Mouse (Mus musculus) spleen, postnatal 4 days (tissue): ENCODE data around the gene Pde4c.
A peak's percentile ranks its signal among the peaks of the same experiment; 100 is the strongest.

Experiments used
- DNase-seq, 2 experiments: peaks; one replicate each; pipeline ENCODE4 v3.0.0; 2022; ENCODE audit warnings: low spot score in 2 of 2

Pde4c gene

DNA sequence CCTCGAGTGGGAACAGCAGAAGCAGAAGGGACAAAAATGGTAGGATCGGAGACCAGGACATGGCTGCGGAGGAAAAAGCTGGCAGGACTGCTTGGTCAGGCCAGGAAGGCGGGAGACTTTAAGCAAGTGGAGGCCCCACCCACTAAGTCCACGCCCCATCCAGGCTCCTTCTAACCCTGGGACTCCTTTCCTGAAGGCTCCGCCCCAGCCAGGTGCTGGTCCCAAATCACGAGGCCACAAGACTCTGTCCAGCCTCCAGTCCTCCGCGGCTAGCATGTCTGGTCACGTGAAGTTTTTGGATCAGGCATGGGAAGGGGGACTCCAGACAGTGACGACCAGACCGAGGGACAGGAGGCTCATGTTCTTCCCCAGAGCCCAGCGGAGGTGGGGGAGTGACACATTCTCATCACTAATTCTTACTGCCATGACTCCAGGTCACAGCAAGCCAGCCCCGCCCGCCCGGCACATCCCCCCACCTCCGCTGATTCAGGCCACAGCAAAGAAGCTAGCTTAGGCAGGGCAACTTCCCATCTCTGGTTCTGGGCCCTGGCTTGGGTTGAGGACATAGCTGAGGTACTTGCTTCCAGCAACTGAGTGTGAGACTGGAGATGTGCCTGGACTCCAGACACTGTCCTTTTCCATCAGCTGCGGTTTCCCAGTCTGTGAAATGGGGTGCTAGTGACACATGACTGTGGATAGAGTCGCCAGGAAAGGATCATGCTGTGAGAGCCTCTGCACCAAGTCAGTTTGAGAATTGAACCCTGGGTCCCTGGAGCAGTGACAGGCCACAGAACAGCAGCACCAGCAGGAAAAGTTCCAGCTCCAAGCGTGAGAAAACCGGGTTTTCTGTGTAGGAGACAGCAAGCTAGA, 43.3 kb downstream of the Pde4c start:
- DNase-seq, result peak; percentile 78 to 84

DNA sequence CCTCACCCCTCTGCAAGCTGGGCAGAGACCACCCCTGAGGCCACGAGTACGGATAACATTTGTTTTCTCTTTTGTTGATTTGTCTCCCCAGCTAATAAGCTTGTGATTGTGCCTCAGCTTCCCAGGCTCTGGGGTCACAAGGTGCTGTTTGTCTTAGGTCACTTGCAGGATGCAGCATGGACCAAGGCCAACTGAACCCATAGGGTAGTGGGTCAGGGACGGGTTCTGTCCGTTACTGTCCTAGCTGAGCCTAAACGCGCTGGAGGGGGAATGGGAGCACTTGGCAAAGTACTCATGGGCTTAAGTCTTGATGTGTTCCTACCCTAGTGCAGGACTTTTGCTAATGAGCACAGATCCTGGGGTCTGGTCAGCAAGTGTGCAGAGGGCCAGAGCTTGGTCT, 44.0 kb downstream of the Pde4c start:
- no peak for DNase-seq

DNA sequence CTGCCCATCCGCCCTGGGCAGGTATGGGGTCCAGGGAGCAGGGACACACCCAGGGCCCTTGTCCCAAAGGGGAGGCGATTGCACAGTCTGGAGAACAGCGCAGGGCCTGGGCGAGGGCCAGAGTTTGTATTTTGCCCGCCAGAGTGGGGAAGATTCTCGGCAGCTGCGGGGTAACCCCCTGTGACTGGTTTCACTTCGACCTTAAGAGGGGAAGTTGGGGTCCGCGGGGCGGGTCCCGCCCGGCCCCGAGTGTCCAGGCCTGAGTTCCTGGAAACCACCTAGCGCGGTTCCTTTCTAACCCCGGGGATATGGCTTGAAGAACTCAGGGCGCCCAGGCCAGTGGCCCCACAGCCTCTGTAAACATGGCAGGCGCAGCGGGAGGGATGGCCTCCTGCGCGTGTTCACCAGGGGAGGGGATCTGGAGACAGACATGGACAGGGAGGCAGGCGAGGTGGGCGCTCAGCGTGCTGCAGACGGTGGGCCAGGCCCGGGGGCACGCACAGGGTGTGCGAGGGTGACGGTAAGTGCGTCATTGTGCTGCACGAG, 44.8 kb downstream of the Pde4c start:
- peak in 1 of 2 experiments; percentile 71 for DNase-seq

DNA sequence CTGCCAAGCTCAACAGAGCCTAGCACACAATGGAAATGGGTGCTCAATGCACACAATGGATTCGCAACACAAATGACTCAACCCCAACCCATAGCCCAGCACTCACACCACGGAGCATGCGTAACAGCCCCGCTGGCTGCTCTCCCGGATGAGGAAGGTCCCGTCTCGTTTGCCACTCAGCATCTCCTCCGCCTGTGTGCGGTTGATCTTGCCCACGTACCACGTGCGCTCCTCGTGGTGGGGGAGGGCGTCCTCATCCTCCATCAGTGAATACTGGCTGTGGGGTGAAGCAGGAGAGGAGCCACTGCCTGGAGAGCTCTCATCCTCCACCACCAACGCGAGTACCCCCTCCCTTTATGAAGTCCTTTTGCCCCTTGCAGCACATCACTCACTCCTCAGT, 45.4 kb downstream of the Pde4c start:
- no peak for DNase-seq

DNA sequence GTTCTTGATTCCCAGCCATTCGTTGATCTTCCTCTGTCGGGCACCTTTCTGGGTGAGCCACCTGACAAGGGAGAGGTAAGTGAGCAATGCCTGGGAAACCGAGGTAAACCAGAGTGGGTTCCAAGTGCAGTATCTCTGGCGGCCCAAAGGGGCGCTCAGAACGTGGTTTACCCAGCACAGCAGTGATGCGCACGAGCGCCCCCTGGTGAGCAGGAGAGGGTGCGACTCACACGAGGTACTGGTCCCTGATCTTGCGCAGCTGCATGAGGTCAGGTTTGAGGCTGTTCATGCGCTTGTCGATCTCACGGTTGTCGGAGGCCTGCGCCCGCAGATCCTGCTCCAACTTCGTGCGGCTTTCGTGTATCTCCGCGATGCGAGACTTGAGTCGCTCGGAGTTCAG, 45.8 kb downstream of the Pde4c start:
- peak; percentile 98 to 100 for DNase-seq

DNA sequence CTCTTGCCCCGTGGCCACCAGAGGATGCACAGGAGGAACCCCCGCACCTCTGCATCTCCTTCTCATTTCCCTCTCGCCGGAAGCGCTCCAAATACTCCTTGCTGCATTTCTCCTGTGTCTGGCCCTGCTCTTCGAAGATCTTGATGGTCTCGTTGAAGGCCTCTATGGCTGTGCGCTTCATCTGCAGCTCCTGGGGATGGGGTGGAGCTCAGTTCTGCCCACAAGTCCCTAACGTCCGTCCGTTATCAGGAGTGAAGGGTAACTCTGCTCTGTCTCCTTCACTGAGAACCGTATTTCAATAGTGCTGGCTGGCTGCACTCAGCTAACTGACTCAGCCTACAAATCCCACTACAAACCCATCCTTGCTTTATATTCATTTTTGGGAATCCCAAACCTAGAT, 46.3 kb downstream of the Pde4c start:
- DNase-seq, result no peak

DNA sequence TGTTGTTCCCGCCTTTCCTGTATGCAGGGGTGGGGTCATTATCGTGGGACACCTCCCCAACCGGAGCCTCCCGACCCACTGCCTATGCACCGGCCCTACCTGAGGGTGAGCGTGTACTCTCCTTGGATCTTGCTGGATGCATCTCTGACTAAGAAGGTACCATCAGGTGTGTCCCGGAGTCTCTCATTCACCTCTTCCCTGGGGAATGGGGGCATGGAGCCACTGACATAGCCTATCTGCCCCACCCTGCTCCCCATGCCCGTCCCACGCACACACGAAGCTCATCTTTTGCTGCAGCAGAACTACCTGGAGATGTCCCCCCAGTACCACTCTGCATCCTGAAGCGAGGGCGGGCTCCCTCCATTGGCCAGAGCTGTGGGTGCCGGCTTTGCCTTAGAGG, 47.2 kb downstream of the Pde4c start:
- no peak for DNase-seq

DNA sequence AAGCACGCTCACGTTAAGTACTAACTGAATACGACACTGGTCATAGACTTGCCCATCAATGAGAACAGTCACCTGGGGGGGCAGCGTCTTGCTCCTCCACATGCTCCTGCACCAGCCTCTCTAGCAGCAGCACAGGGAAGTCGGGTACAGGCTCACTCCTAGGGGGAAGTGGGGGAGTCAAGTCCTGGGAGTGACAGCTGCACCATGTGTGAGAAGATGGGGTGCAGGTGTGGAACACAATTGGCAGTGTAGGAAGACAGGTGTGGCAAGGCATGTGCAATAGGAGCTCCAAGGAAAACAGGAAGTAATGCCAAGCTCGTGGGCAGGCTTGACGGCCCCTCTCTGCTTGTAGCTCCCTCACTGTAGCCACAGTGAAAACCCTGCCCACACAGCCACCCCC, 47.7 kb downstream of the Pde4c start:
- DNase-seq, result no peak

DNA sequence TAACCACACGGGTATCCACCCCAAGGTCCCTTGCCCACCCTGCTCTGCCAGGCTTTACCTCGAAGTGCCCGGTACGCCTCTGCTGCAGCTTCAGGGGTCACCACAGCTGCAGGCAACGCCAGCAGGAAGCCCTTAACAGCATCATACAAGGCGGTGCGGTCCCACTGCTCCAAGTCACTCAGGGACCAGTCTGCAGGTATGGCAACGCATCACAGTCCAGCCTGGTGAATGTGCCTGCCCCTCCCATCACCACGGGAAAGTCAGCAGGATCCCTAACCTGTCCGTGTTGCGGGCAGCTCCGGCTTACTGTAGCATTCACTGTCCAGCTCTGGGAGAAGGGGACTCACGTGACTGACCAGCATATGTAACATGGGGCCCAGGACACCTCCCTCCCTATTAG, 48.6 kb downstream of the Pde4c start:
- no peak for DNase-seq

DNA sequence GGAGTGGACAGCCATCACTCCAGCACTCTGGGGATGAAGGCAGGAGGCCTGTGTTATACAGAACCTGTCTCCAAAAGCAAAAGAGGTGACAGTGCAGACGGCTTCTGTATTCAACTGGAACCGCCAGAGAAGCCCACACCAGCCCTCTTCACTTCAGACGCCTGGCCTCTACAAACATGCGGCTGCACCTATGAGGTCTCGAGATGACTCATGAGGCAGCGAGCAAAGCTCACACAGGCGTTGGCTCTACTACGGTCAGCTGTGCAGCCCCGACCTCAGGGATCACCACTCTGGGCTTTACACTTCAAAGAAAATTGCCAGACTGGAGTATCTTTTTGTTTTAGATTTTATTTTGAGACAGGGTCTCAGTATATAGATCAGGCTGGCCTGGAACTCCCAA, 49.4 kb downstream of the Pde4c start:
- no peak for DNase-seq

DNA sequence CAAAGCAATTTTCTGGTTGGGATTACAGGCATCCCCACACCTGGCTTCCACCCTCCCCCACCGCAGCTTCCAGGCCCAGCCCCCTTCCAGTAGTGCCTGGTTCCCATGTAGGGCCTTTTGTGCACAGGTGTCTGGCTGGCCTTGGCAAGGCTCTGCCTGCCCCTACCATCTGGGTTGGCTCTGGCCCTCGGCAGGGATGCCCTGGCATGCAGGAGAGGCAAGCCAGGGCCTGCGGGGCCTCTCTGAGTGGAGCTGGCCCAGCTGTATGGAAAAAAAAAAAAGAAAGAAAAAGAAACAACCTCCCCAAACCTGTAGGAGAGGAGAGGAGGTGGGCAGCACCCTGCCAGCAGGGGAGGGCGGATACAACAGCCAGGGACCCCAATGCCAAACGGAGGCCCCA, 49.9 kb downstream of the Pde4c start:
- no peak for DNase-seq

DNA sequence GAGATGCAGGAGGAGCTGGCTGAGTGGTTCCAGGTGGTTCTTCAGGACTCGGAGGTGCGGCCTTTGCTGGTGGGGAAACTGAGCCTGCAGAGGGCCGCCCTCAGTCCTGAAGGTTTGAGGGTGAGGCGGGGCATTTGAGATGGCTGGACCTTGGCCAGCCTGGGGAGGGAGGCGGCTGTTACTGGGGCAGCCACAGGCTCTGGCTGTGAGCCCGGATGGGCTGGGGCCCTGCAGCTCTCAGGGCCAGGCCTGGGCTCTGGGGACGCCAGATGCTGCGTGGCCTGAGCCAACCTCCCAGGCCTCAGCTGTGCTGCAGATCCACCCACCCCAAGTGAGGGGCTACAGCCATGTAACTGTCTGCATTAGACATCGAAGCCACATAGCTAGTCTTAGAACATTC, 50.3 kb downstream of the Pde4c start:
- no peak for DNase-seq

DNA sequence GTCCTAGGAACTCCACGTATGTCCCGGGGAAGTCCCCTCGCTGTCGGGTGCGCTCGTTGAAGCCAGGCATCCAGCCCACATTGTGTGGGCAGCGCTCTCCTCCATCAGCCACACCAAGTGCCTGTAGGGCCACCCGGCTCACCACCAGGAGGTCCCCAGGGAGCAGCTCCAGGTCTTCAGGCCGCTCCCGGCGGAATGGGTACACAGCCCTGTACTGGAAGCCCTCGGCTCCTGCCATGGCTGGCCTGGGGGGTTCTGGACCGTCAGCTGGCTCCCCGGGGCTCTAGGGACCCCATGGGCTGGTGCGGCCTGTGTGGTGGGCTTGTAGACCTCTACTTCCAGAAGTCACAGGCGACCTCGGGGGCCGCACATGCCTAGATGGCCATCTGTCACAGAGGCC, 51.2 kb downstream of the Pde4c start:
- no peak for DNase-seq

DNA sequence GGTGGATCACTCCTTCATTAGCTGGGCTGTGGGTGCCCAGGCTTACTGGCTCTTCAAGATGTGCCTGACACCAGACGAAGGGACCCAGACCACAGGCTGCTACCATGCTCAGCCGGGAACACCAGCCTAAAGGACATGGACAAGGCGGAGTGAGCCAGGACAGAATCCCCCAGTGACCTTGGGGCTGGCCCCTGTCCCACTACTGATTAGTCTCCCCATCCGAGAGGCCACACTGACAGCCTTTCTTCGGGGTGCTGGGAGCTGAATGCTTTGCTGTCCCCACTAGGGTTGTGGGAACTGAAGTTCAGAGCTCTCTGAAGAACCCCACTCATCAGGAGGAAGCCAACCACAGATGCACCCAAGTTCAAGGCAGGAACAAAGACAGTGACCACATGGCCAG, 51.7 kb downstream of the Pde4c start:
- DNase-seq, result no peak

DNA sequence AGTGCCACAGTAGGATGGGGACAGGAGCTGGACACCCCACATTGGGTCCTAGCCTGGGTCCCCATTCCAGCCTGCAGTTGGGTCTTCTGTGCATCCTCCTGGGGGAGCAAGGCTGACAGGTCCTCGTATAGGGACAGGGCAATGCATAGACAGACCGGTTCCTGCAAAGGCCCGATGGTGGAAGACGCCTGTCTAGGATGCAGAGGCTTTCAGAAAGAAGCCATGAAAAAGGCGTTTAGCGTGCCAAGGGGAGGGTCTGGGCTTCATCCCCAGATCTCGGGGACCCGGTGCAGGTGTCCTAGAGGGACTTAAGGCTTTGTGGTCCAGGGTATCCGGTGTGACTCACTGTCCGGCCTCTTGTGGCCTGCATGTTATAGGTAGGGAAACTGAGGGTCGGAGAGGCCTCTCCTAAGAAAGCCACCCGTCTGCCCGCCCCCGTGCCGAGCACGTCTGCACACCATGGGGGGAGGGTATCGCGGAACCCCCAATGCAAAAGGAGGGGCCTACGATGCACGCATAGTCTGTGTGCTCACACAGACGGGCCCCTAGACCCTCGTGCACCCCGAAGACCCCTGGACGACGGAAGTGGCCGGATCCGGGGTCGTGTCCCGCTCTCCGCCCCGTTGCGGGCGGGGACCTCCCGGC, 52.5 kb downstream of the Pde4c start:
- no peak for DNase-seq

DNA sequence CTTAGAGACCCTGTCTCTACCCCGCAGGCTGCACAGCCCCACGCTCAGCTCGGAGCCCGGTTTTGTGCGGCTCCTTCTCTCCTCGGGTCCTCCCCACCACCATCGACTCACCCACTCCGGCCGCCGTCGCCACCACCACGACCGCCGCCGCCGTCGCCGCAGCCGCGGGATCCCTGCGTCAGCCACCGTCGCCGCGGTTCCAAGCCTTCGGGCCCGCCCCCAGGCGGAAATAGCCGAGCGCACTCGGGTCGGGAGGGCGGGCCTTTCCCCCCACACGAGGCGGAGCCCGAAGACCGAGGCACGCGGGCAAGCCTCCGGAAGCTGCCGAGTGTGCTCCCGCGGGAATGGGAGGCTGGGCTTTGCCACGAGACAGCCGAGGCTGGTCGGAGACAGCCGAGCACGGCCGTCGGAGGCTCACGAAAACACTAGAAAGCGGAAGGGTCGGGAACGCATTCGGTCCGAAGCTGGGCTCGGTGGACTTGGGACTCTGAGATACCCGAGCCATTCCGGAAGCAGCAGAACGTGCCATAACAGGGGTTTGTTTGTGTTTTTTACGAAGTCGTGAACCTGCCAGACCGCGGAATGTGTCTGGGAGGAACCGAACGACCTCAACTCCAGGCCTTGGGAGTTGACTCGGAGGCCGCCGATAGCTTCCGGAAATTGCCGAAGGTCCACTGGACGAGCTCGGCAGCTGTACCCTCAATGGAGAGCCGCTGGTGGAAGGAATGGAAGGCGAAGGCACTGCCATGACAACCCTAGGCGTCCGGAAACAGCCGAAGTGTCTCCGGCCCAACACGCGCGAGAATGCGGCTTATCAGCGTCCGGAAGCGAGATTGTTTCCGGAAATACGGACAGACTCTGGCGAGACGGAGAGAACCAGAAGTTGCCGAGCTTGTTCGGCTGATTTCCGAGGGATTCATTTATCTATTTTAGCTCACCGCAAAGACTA, 53.2 kb downstream of the Pde4c start, which contains the start of gene Pik3r2:
Gene Pik3r2 (minus strand): TSS at position 218 of the 949 bp plus-strand sequence.
- peak; percentile 96 to 99 for DNase-seq

DNA sequence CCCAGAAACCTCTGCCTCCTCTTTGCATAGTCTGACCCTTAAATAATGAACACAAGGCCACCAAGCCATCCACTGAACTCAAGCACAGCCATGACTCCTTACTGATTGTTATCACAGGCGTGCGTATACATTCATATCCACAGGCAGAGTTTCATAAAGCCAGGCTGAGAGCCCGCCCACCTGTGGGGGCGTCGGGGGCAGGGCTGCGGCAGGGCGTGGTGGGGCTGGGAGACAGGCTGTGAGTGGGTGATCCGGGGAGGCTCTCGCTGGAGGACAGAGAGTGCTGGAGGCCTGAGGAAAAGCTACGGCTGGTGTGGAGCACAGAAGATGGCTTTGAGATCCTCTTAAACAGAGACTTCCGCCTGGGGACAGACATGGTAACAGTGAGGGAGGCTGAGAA, 56.6 kb downstream of the Pde4c start:
- no peak for DNase-seq

DNA sequence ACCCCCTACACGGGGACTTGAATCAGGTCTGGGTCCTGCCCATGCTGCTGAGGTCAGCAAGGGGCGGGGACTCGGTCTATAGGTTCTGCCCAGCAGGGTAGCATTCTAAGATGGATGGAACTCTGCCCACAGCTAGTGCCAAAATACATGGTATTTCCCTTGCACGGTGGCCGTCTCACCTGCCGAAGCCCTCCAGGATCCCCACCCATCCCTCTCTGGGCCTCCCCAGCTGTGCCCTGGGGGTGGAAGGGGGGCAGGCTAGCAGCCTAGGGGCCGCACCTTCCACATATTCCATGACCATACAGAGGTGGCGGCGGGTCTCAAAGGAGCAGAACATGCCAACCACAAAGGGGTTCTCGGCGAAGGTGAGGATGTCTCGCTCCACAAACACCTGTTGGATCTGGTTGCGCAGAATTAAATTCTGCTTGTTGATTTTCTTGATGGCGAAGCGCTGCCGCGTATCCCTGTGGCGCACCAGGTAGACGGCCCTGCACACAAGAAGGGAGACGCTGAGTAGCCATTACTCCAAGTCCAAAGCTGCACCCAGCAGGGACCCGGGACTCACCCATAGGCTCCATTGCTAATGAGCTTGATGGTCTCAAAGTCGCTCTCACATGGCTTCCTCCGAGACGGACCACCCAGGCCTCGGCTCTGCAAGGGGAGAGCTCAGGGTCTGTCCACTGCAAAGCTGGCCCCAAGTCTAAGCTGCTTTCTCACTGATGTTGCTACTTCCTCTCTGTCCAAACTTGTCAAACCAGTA, 63.0 kb downstream of the Pde4c start:
- no peak for DNase-seq

DNA sequence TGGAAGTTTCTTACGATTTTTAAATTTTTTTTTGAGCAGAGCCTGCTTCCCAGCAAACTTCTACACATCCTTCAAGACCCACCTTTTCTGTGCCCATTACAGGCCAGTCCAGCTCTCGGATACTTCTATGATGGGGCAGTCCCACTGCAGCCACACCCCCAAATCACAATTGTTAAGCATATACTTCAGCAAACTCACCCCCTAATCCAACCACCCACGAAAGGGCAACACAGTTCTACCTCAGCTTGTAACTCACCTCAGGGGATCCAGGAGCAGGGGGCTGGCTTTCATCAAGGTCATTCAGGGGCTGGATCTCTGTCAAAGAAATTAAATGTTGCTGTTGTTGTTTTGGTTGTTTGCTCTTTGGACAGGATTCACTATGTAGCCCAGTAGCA, 63.5 kb downstream of the Pde4c start:
- DNase-seq, result no peak

DNA sequence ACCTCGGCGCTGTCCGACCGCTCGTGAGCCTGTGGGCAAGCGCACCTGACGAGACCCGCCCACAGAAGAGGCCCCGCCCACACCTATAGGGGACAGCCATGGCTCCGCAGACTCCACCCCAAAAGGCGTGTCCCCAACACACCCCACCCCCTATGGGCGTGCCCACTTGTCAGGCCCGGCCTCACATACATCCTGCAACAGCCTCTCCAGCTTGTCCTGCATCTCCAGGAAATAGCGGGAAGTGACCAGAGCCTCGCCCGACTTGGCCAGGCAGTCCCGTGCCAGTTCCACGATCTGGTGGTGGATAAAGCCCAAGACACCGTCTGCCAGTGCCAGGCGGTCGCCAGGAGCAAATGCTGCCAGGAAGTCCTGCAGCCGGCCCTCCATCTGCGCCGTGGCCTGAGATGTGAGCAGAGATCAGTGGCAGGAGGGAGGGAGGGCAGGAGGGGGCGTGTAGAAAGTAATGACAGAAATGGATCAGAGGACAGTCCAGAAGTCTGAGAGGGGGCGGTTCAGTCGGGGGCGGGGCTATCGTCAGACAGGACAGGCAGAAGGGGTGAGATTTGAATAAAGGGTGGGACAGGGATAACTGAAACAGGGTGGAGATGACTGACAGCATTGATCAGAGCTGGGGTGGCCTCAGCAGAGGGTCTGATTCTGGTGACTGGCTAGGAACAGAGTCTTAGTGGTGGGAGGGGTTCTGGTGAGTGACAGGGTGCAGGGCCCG, 64.6 kb downstream of the Pde4c start:
- DNase-seq, result no peak

DNA sequence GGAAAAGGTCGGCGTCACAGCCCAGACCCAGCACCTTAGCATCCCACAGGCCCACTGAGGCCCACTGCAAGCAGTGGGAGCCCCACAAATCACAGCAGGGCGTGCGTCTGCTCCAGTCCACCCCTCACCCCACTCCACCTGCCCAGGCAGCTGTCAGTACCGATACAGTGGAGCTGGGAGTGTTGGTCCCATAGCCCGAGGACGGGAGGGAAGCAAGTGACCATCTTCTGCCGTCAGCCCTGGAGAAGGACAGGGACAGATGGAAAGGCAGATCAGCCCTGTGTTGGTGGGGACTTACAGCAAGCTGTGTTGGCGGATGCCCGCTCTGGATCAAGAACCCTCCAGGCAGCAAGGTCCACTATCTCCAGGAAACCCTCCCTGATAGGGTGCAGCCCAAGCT, 65.5 kb downstream of the Pde4c start:
- DNase-seq, result no peak
